Mouse (Mus musculus) midbrain, embryonic 10.5 days (tissue): ENCODE measurements around the gene Fbxo39. TPM values are rescaled to one million over a fixed set of nuclear protein-coding genes. Genes with fewer than 3 reads are reported as not detected.

Experiments
- DNase-seq: peaks from one replicate; pipeline ENCODE4 v3.0.0-alpha.2; 2017; ENCODE audit warnings: low spot score
- H3K27ac ChIP-seq: fragments of 300-500 bp; sonication (generic); replicated peaks from 2 replicates; pipeline ENCODE4 v1.5.1; 2016; ENCODE audit warnings: mild to moderate bottlenecking
- H3K27me3 ChIP-seq: fragments of 300-500 bp; sonication (generic); 2 replicates; pipeline ENCODE4 v1.6.1; 2016; ENCODE audit warnings: low read depth, mild to moderate bottlenecking; ENCODE audit not compliant: poor library complexity, severe bottlenecking
- H3K36me3 ChIP-seq: fragments of 300-500 bp; sonication (generic); 2 replicates; pipeline ENCODE4 v1.6.1; 2016; ENCODE audit warnings: mild to moderate bottlenecking, moderate library complexity
- H3K4me1 ChIP-seq: fragments of 300-500 bp; sonication (generic); 2 replicates; pipeline ENCODE4 v1.6.1; 2016
- H3K4me3 ChIP-seq: fragments of 300-500 bp; sonication (generic); 2 replicates; pipeline ENCODE4 v1.5.1; 2016; ENCODE audit warnings: mild to moderate bottlenecking, moderate library complexity
- H3K9me3 ChIP-seq: fragments of 300-500 bp; sonication (generic); replicated peaks from 2 replicates; pipeline ENCODE4 v1.6.1; 2016; ENCODE audit warnings: mild to moderate bottlenecking
- WGBS: fragments of 180-500 bp; shearing (Covaris S2); methylation state at CpG from one replicate; pipeline ENCODE4 v1.1.7; 2016; 5-methylcytosine and 5-hydroxymethylcytosine counted together
- polyA plus RNA-seq: library from polyadenylated mRNA; unstranded; fragments of >200 nt; fragmentation: Nextera tagmentation; extraction: Ambion mirVana; gene quantifications from 2 replicates; pipeline ENCODE4 v1.2.1, GENCODE M21; 2016

Fbxo39 gene
- polyA plus RNA-seq, 1 experiment from 2014 or later: not detected

GRCm38 (mm10) chr11:72353186-72353585 lies 38.9 kb downstream of the Fbxo39 start:
- WGBS: 78% methylated on average over 3 of the region's 3 CpGs

GRCm38 (mm10) chr11:72354971-72355728 lies 40.9 kb downstream of the Fbxo39 start:
- H3K27ac ChIP-seq: no peak overlapping the region
- H3K4me3 ChIP-seq: peak overlapping the region; percentile 34; the same call in 1 of the 2 replicates
- 25% methylated on average over 20 of the region's 20 CpGs for WGBS
- no peaks in the 10 kb centered on the region for H3K27me3 ChIP-seq
- H3K9me3 ChIP-seq: no peaks in the 10 kb centered on the region
- H3K4me1 ChIP-seq: peaks cover 5% of the 10 kb centered on the region
- no peaks in the 10 kb centered on the region for H3K36me3 ChIP-seq
- DNase-seq: peak; percentile 78

More at GRCm38 (mm10) chr11:72353186-72353585, 38.9 kb downstream of the Fbxo39 start:
- H3K27ac ChIP-seq: no peak overlapping the region
- H3K4me3 ChIP-seq: no peak overlapping the region
- no peaks in the 10 kb centered on the region for H3K9me3 ChIP-seq
- H3K4me1 ChIP-seq: peaks cover 5% of the 10 kb centered on the region
- DNase-seq: no peak
- H3K36me3 ChIP-seq: no peaks in the 10 kb centered on the region
- H3K27me3 ChIP-seq: no peaks in the 10 kb centered on the region

- peak overlapping the region; percentile 89 for H3K27ac ChIP-seq
- 11% methylated on average over 42 of the region's 42 CpGs for WGBS
- peak overlapping the region; percentile 62 for H3K4me3 ChIP-seq
These were observed 47.4 kb downstream of the Fbxo39 start for GRCm38 (mm10) chr11:72361385-72362346.

DNA sequence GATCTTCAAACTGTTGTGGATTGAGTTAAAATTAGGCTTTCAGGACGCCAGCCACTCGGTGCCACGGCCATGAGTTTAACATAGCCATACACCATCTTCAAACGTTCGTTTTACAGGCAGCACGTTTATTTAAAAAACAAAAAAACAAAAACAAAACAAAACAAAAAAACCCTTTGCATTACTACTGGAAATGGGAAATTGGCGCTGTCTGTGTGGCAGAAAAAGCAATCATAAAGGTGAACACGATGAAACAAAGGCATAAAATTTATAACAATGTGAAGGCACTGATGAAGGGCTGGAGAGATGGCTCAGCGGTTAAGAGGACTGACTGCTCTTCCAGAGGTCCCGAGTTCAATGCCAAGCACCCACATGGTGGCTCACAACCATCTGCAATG lies 48.1 kb downstream of the Fbxo39 start, which contains the start of gene Tekt1:
Gene Tekt1 (minus strand): TSS at position 96 of the 395 bp plus-strand sequence.
- H3K27ac ChIP-seq: peak within 1 kb of the TSS; percentile 89
- H3K4me1 ChIP-seq: peaks cover 14% of the 10 kb centered on the region
- DNase-seq: no peak
- H3K27me3 ChIP-seq: peaks cover 9% of the 10 kb centered on the region
- no peaks in the 10 kb centered on the region for H3K36me3 ChIP-seq
- no peaks in the 10 kb centered on the region for H3K9me3 ChIP-seq
- peak within 1 kb of the TSS; percentile 62 for H3K4me3 ChIP-seq
- 40% methylated on average over 10 of the region's 10 CpGs for WGBS

More at GRCm38 (mm10) chr11:72361385-72362346, 47.4 kb downstream of the Fbxo39 start:
- peaks cover 14% of the 10 kb centered on the region for H3K4me1 ChIP-seq
- no peaks in the 10 kb centered on the region for H3K36me3 ChIP-seq
- no peaks in the 10 kb centered on the region for H3K9me3 ChIP-seq
- DNase-seq: peak; percentile 87
- peaks cover 9% of the 10 kb centered on the region for H3K27me3 ChIP-seq

DNA sequence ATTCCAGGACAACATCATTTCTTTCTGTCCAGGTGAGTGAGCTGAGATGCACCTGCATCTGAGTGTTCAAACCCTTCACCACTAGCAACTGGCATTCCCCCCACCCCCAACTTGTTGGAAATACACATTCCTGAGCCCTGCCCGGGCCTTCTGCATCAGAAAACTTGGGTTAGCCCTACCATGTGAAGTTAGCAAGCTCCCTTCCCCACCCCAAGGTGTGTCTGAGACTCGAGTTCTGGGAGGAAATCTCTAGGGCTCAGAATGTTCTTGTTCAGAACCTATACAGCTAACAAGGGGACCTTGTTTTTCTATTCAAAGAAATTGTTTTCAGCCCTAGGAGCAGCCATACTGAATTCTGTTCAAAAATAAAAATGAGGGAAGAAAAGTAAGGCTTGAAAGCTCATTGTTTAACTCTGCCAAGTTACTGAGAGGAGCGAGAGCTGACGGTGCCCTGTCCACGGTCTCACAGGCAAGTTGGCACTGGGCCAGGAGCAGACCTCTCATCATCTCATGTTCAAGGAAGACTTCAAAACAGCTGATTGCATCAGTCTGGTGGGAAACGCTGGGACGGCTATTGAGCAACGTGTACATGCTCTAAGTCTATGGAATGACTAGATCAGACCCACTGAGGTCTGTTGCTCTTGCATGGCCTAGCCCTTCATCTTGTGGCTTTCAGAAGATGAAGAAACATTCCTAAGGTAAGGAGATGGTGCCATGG lies 49.4 kb downstream of the Fbxo39 start:
- no peak overlapping the region for H3K4me3 ChIP-seq
- no peaks in the 10 kb centered on the region for H3K36me3 ChIP-seq
- no peak for DNase-seq
- peaks cover 9% of the 10 kb centered on the region for H3K27me3 ChIP-seq
- peaks cover 21% of the 10 kb centered on the region for H3K4me1 ChIP-seq
- H3K27ac ChIP-seq: no peak overlapping the region
- 91% methylated on average over 8 of the region's 8 CpGs for WGBS
- no peaks in the 10 kb centered on the region for H3K9me3 ChIP-seq

DNA sequence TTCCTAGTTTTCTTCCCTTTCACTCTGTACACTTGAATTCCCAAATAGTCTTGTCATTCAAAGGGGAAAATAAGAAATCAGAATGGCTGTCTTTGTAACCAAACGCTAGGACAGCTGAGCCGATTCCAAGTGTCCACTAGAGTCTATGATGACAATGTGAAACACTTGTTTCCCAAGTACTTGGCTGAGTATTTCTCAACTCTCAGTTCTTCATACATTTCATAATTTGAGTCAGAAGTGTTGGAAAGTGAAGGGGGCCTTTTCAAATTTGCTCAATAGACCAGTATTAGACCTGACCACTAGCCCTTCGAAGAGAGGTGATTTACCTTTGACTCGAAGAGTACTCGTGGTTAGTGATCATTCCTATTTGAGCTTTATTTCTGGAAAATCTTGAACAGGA lies 50.3 kb downstream of the Fbxo39 start:
- WGBS: 91% methylated on average over 5 of the region's 5 CpGs
- Histone ChIP-seq H3K4me3 (no peak overlapping the region), H3K36me3 (no peaks in the 10 kb centered on the region), H3K9me3 (no peaks in the 10 kb centered on the region), H3K27me3 (peaks cover 9% of the 10 kb centered on the region), H3K27ac (no peak overlapping the region), H3K4me1 (peaks cover 21% of the 10 kb centered on the region)
- no peak for DNase-seq

GRCm38 (mm10) chr11:72366126-72366525 lies 51.9 kb downstream of the Fbxo39 start:
- Histone ChIP-seq H3K36me3 (no peaks in the 10 kb centered on the region), H3K4me1 (peaks cover 22% of the 10 kb centered on the region), H3K9me3 (no peaks in the 10 kb centered on the region), H3K4me3 (no peak overlapping the region), H3K27ac (no peak overlapping the region), H3K27me3 (peaks cover 9% of the 10 kb centered on the region)
- WGBS: 86% methylated on average over 9 of the region's 9 CpGs
- DNase-seq: no peak

DNA sequence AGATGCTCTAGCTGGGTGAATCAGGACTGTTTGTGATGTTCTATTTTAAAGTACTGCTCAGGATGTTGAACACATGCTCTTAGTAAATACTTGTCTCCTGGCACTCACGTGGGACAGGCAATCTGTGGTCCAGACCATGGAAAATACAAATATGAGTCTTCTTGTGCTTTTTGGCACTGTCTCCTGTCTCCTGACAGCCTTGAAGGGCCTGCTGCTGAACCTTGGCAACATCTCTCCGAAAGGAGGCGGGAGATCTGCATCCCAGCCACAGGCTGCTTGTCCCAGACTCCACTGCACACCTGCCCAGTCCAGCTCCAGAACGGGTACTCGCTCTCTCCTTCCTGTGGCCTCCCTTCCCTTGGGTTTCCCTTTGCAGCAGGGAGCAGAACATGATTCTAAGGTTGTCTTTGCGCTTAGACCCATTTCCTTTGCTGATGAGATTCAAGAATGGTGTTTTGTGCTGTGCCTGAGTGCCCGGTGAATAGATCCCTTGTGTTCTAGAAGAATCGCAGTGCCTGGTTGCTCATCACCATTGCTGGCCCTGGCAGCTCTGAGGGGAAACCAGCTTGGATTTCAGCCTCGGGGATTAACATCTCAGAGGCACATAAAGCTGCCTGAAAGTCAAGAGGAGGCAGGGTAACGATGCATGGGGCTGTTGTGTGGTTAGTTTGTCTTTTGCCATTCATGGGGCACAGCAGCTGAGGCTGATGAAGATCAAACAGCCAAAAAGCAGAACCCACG lies 53.9 kb downstream of the Fbxo39 start:
- Histone ChIP-seq H3K36me3 (no peaks in the 10 kb centered on the region), H3K27ac (no peak overlapping the region), H3K4me1 (peaks cover 11% of the 10 kb centered on the region; the same call in 1 of the 2 replicates), H3K9me3 (no peaks in the 10 kb centered on the region), H3K27me3 (peaks cover under 1% of the 10 kb centered on the region), H3K4me3 (no peak overlapping the region)
- 71% methylated on average over 11 of the region's 11 CpGs for WGBS
- DNase-seq: no peak

Other genes with a start within 250 kb of the Fbxo39 start
- 0.10 and 0.25 TPM in 2 replicates for gene Pitpnm3, start 178.7 kb upstream of the Fbxo39 start, polyA plus RNA-seq
- 0.28 and 0.61 TPM in 2 replicates for gene Gm43951, start 107.6 kb upstream of the Fbxo39 start, polyA plus RNA-seq
- 19.0 and 20.2 TPM in 2 replicates for gene 4933427D14Rik, start 107.0 kb upstream of the Fbxo39 start, polyA plus RNA-seq
- gene Txndc17, start 106.9 kb upstream of the Fbxo39 start, polyA plus RNA-seq: 166 and 185 TPM in 2 replicates
- 52.4 and 52.7 TPM in 2 replicates for gene Med31, start 98.9 kb upstream of the Fbxo39 start, polyA plus RNA-seq
- gene Slc13a5, start 47.2 kb upstream of the Fbxo39 start, polyA plus RNA-seq: 0.26 and 0.82 TPM in 2 replicates
- 1.5 and 2.5 TPM in 2 replicates for gene Xaf1, start 12.8 kb upstream of the Fbxo39 start, polyA plus RNA-seq
- gene Tekt1, start 48.0 kb downstream of the Fbxo39 start, polyA plus RNA-seq: 6.1 and 6.8 TPM in 2 replicates
- 10.1 and 13.1 TPM in 2 replicates for gene Smtnl2, start 97.3 kb downstream of the Fbxo39 start, polyA plus RNA-seq
- gene Ggt6, start 121.1 kb downstream of the Fbxo39 start, polyA plus RNA-seq: not detected in 2 replicates
- 192 and 236 TPM in 2 replicates for gene Mybbp1a, start 126.9 kb downstream of the Fbxo39 start, polyA plus RNA-seq
- gene Spns2, start 175.5 kb downstream of the Fbxo39 start, polyA plus RNA-seq: 2.1 and 2.9 TPM in 2 replicates
- gene Spns3, start 236.1 kb downstream of the Fbxo39 start, polyA plus RNA-seq: 0.06 TPM in 1 of 2 replicates, not detected in the other